Mouse (Mus musculus) lung, postnatal 36 days (tissue): ENCODE measurements at regions not wholly inside any gene's neighbourhood (a gene's known extent, or its start where the extent isn't known, plus 50 kb on each side); places are given as distances from the start of the nearest gene placed in this dataset.
"Not testable (repeated sequence)": the region's sequence is repeated elsewhere in the genome, so short reads cannot be mapped to it uniquely, and the experiment has no call there.

Experiments
- DNase-seq: peaks from one replicate; pipeline ENCODE4 v3.0.0; 2022; ENCODE audit warnings: mixed read lengths

DNA sequence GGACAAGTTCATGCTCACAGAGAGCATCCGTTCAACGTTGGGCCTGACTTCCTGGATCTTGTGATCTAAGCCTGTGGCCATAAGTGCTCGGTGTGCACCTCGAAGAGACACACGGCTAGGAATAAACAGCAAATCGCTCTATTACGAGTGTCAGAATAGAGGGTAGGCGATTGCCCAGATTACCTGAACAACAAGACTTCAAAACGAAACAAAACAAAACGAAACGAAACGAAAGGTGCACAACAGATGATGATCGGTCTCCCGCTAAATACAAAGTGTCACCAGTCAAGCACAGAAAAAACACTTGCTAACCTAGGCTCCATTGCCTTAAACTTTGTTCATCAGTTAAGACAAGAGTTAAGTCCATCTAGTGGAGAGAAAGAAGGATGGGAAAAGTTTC, 67.4 kb downstream of the Pdia4 start:
- DNase-seq: not testable (repeated sequence)

GRCm38 (mm10) chr6:47743856-47744255, 69.4 kb downstream of the Pdia4 start:
- DNase-seq: not testable (repeated sequence)

- not testable (repeated sequence) for DNase-seq
Measured at GRCm38 (mm10) chr6:47740216-47740615, 73.0 kb downstream of the Pdia4 start.

DNA sequence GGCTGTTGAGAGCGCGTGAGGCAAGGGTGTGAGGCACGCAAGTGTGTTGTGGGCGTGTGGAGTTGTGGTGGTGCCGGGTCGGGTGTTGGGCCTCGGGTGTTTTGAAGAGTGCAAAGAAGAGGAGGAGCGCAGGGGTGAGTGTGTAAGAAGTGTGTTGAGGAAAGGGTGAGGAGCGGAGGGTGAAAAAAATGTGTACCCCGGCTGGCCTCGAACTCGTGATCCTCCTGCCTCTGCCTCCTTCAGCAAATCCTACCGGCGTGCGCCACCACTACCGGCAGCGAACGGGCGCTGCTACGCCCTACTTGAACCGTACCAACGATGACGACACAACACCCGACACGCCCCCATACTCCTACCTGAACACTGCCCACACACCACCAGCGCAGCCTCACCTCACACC, 73.5 kb downstream of the Pdia4 start:
- DNase-seq: peak; percentile 68

DNA sequence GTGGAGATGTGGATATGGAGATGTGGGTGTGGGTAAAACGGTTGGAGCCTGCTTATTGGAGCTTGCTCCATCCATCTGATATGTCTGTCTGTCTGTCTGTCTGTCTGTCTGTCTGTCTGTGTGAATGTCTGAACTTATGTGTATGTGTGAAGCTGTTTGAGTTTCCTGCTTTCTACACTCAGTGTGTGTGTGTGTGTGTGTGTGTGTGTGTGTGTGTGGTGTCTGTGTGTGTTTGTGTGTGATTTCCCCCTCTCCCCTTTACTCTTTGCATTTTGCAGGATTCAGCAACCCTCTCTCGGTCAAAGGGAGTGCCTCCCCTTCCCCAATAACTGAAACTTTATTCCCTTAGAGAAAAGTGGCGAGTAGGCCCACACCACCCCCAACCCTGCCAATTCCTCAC, 75.3 kb downstream of the Pdia4 start:
- not testable (repeated sequence) for DNase-seq
